Mouse (Mus musculus) urinary bladder, postnatal 10 days (tissue): ENCODE measurements around the gene Kdsr.
"Not testable (repeated sequence)": the region's sequence is repeated elsewhere in the genome, so short reads cannot be mapped to it uniquely, and the experiment has no call there.

Source experiments
- DNase-seq: peaks from one replicate; pipeline ENCODE4 v3.0.0; 2022; ENCODE audit warnings: low spot score

Gene Kdsr

GRCm38 (mm10) chr1:106738092-106738491 is 21.4 kb downstream of the Kdsr start:
- DNase-seq, result no peak

- DNase-seq, result no peak
Observed at GRCm38 (mm10) chr1:106736211-106736610, 23.3 kb downstream of the Kdsr start.

GRCm38 (mm10) chr1:106735586-106735985 is 23.9 kb downstream of the Kdsr start:
- no peak for DNase-seq

GRCm38 (mm10) chr1:106722061-106722460 is 37.5 kb downstream of the Kdsr start:
- DNase-seq, result no peak

- DNase-seq, result not testable (repeated sequence)
Observed at GRCm38 (mm10) chr1:106717736-106718135, 41.8 kb downstream of the Kdsr start.

GRCm38 (mm10) chr1:106717071-106717601 is 42.4 kb downstream of the Kdsr start:
- DNase-seq, result no peak

GRCm38 (mm10) chr1:106716141-106716540 is 43.4 kb downstream of the Kdsr start:
- DNase-seq, result no peak

- DNase-seq, result no peak
Observed at GRCm38 (mm10) chr1:106715111-106716083, 44.1 kb downstream of the Kdsr start.

GRCm38 (mm10) chr1:106714530-106714981 is 45.0 kb downstream of the Kdsr start:
- DNase-seq, result no peak

- DNase-seq, result peak; percentile 17
Observed at GRCm38 (mm10) chr1:106713621-106714529, 45.7 kb downstream of the Kdsr start, which contains the start of gene Bcl2. Gene Bcl2, minus strand, starts transcription at chr1:106714274.

- no peak for DNase-seq
Observed at GRCm38 (mm10) chr1:106712330-106712729, 47.2 kb downstream of the Kdsr start.

- no peak for DNase-seq
Observed at GRCm38 (mm10) chr1:106711356-106712125, 48.0 kb downstream of the Kdsr start.

- DNase-seq, result no peak
Observed at GRCm38 (mm10) chr1:106710202-106710601, 49.3 kb downstream of the Kdsr start.

- DNase-seq, result no peak
Observed at GRCm38 (mm10) chr1:106707036-106707880, 52.3 kb downstream of the Kdsr start.

- DNase-seq, result no peak
Observed at GRCm38 (mm10) chr1:106703183-106703582, 56.3 kb downstream of the Kdsr start.

GRCm38 (mm10) chr1:106702471-106703175 is 56.9 kb downstream of the Kdsr start:
- no peak for DNase-seq

- DNase-seq, result no peak
Observed at GRCm38 (mm10) chr1:106700520-106701114, 58.9 kb downstream of the Kdsr start.

- no peak for DNase-seq
Observed at GRCm38 (mm10) chr1:106696472-106696871, 63.1 kb downstream of the Kdsr start.

GRCm38 (mm10) chr1:106695649-106696048 is 63.9 kb downstream of the Kdsr start:
- DNase-seq, result no peak
